Mouse (Mus musculus) cerebellum, postnatal 36 days (tissue): ENCODE data around the gene Ick.

Source experiments
- DNase-seq, 2 experiments: peaks; one replicate each; pipeline ENCODE4 v3.0.0; 2021 to 2022; ENCODE audit warnings: mixed read lengths in 2 of 2

Ick gene

DNA sequence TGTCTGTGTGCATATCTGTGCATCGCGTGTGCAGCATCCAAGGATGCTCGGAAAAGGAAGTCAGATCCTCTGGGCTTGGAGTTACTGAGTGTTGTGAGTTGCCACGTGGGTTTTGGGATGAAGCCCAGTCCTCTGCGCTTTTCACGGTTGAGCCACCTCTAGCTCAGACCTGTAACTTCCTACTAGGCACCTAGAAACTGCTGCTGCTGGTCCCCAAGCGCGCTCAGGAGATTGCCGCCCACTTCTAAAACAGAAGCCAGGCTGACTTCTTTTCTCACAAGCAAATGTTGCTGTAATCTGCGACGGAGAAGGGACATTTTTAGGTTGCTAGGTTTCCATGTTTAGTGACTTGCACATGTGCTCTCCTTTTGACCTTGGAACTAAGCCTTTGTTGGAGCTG, 86.0 kb downstream of the Ick start:
- DNase-seq = no peak

DNA sequence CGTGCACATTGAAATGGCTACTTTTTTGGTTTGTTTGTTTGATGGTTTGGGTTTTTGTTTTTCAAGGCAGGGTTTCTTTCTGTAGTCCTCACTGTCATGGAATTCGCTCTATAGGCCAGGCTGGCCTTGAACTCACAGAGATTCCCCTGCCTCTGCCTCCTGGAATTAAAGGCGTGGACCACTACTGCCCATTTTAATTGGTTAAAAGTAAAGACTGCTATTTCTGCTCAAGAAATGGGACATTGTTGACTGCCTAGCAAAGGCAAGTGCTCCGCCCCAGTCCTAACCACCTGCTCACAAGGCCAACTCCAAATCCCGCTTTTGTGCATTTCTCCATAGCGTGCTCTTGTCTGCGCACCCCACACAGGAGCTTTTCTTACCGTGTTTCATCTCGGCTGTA, 88.8 kb downstream of the Ick start:
- DNase-seq = no peak

DNA sequence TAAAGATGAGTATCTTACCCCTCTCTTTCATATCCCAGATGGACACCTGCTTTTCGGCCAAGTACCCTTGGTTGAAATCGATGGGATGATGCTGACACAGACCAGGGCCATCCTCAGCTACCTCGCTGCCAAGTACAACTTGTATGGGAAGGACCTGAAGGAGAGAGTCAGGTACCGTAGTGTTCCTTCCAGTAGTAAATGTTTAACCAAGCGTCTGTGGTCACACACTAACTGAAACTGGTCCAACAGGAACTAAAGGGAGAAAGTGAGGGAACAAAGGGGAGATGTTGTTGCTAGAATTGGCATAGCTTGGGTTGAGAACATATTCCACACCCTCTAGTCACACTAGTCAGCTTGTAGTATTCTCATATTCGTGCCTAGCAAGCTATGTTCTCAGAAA, 95.2 kb downstream of the Ick start:
- DNase-seq = no peak

DNA sequence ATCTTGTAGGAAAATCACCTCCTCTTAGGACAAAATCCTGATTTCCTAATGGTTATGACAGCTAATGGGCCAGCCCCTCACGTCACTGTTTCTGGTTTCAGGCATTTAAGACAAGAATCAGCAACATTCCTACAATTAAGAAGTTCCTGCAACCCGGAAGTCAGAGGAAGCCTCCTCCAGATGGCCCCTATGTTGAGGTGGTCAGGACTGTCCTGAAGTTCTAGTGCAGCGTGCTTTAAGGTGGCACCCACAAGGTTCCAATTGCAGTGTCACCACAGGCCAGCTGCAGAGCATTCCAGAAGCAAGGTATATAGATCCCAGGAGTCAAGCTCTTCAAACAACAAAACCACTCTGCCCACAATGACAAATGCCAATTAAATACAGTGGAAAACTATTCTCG, 100.0 kb downstream of the Ick start:
- no peak for DNase-seq

DNA sequence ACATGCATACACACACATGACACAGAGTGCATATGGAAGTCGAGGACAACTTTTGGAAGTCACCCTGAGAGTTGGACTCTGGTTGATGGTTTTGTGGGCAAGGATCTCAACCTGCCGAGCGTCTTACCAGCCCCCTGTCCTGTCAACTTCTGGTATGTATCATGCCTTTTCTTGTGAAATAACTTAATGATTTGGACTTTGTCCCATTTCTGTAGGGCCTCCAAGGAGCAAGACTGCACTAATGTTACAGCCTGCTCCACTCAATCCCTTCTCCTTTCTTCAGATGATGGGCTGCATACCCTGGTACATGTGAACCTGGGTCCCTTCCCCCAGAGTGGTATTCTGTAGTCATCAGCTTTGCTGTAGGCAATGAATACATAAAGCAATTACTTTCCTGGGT, 101.1 kb downstream of the Ick start:
- no peak for DNase-seq

DNA sequence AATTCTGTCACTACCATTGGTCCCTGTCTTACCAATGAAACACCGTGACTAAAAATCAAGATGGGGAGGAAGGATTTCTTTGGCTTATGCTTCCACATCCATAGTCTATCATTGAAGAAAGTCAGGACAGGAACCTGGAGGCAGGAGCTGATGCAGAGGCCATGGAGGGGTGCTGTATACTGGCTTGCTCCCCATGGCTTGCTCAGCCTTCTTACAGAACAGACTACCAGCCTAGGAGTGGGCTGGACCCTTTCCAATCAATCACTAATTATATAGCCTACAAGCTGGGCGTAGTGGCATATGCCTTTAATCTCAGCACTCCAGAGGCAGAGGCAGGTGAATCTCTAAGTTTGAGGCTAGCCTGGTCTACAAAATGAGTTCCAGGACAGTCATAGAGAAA, 101.8 kb downstream of the Ick start:
- DNase-seq = no peak

DNA sequence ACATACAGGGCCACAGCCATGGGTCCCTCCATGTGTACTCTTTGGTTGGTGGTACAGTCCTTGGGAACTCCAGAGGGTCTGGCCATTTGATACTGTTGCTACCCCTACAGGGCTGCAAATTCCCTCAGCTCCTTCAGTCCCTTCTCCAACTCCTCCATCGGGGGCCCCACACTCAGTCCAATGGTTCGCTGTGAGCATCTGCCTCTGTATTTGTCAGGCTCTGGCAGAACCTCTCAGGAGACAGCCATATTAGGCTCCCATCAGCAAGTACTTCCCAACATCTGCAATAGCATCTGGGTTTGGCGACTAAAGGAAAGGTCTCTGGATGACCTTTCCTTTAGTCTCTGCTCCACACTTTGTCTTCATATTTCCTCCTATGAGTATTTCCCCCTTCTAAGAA, 102.5 kb downstream of the Ick start:
- DNase-seq = no peak

DNA sequence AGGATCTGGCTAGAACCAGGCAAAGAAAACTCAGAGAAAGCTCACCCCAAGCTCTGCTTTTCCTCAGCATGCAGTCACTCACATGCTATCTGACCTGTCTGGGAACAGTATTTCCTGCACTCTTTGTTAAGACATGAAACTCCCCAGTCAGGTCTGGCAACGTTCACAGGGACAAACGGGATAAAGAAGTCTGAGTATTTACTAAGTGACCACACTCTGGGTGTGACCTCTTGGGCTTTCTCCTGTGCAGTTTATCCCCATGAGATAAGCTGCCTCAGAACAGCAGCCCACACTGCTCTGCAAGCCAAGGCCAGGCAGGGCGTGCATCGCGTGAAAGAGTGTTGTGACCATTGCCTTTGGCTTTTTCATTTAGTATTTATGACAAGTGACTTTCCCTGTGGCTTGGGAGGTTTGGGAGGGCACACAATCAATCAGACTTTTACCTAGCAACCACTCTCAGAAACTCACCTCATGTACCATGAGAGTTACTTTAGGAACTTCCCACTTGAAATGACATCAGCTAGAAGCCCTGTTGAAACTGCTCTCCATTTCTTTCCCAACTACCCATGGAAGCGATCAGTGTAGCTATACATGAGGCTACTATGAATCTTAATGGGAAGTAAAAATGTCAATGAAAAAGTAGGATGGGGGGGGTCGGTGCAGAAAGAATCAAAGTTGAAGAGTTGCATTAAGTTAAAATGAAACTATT, 103.5 kb downstream of the Ick start:
- no peak for DNase-seq

DNA sequence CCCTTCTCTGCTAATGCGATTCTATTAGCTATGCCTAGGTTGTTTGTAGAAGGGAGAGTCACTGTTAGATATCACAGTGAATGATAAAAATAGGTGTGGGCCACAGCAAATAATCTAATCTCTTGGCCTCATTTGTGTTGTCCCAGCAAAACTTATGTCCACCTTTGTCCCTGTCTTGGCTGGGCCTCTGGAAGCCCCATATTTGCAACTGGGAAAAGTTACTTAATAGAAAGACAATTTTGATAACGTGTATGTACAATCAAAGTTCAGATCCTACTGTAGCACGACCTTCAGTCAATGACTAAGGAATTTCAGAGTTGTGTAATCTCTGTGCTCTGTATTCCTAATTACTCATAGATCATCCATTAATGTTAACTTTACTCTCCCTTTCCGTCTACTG, 108.1 kb downstream of the Ick start:
- no peak for DNase-seq
